Mouse (Mus musculus) limb, embryonic 10.5 days (tissue): ENCODE data around the gene Timd4. TPM values are rescaled to one million over a fixed set of nuclear protein-coding genes. Genes with fewer than 3 reads are reported as not detected.
A peak's percentile ranks its signal among the peaks of the same experiment; 100 is the strongest.

Experiments
- DNase-seq: peaks from one replicate; pipeline ENCODE4 v3.0.0-alpha.2; 2017; ENCODE audit warnings: low spot score
- H3K27ac ChIP-seq: fragments of 300-500 bp; sonication (generic); 2 replicates; pipeline ENCODE4 v1.5.1; 2016; ENCODE audit warnings: mild to moderate bottlenecking
- H3K27me3 ChIP-seq: fragments of 300-500 bp; sonication (generic); 2 replicates; pipeline ENCODE4 v1.6.1; 2016; ENCODE audit warnings: low read depth, mild to moderate bottlenecking; ENCODE audit not compliant: poor library complexity, severe bottlenecking
- H3K36me3 ChIP-seq: fragments of 300-500 bp; sonication (generic); 2 replicates; pipeline ENCODE4 v1.6.1; 2016; ENCODE audit warnings: mild to moderate bottlenecking, moderate library complexity
- H3K4me1 ChIP-seq: fragments of 300-500 bp; sonication (generic); 2 replicates; pipeline ENCODE4 v1.6.1; 2016
- H3K4me3 ChIP-seq: fragments of 300-500 bp; sonication (generic); 2 replicates; pipeline ENCODE4 v1.5.1; 2016; ENCODE audit warnings: mild to moderate bottlenecking, moderate library complexity
- H3K9me3 ChIP-seq: fragments of 300-500 bp; sonication (generic); replicated peaks from 2 replicates; pipeline ENCODE4 v1.6.1; 2016; ENCODE audit warnings: mild to moderate bottlenecking
- WGBS: fragments of 180-500 bp; shearing (Covaris S2); methylation state at CpG from one replicate; pipeline ENCODE4 v1.1.7; 2016; 5-methylcytosine and 5-hydroxymethylcytosine counted together
- polyA plus RNA-seq: library from polyadenylated mRNA; unstranded; fragments of >200 nt; fragmentation: Nextera tagmentation; extraction: Ambion mirVana; gene quantifications from 2 replicates; pipeline ENCODE4 v1.2.1, GENCODE M21; 2016

Timd4 gene
- polyA plus RNA-seq: 0.09 and 0.10 TPM in 2 replicates

GRCm38 (mm10) chr11:46810511-46810910 lies at the start of gene Timd4:
Gene Timd4, plus strand, starts transcription at chr11:46810800.
- no peak within 1 kb of the TSS for H3K27ac ChIP-seq
- no peaks in the 10 kb centered on the region for H3K9me3 ChIP-seq
- no peaks in the 10 kb centered on the region for H3K27me3 ChIP-seq
- no peaks in the 10 kb centered on the region for H3K36me3 ChIP-seq
- no peaks in the 10 kb centered on the region for H3K4me1 ChIP-seq
- no peak for DNase-seq
- WGBS: 88% methylated on average over 5 of the region's 5 CpGs
- H3K4me3 ChIP-seq: no peak within 1 kb of the TSS

DNA sequence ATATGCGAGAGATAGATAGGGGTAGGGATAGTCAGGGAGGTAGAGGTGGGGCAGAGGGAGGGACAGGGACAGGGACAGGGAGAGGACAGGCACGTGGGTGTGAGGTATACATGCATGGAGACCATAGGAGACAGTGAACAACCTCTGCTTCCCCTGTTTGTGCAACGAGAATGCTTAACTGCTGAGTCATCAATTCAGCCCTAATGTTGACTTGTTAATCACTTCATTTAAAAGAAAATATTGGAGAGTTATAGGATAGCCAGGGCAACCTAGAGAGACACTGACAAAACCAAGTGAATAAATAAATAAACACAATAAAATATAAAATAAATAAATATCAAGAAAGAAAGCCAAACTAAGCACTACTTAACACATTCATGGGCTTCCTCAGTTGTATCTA lies 33.7 kb upstream of the Timd4 start:
- 76% methylated on average over 3 of the region's 3 CpGs for WGBS
- H3K27ac ChIP-seq: no peak overlapping the region
- no peaks in the 10 kb centered on the region for H3K36me3 ChIP-seq
- no peak overlapping the region for H3K4me3 ChIP-seq
- no peaks in the 10 kb centered on the region for H3K9me3 ChIP-seq
- H3K27me3 ChIP-seq: no peaks in the 10 kb centered on the region
- H3K4me1 ChIP-seq: no peaks in the 10 kb centered on the region
- DNase-seq: no peak

- no peak overlapping the region for H3K4me3 ChIP-seq
- no peaks in the 10 kb centered on the region for H3K9me3 ChIP-seq
- H3K36me3 ChIP-seq: no peaks in the 10 kb centered on the region
- no peak for DNase-seq
- H3K4me1 ChIP-seq: no peaks in the 10 kb centered on the region
- no peaks in the 10 kb centered on the region for H3K27me3 ChIP-seq
- no peak overlapping the region for H3K27ac ChIP-seq
- WGBS: 85% methylated on average over 2 of the region's 2 CpGs
Measured at GRCm38 (mm10) chr11:46779811-46780210, 30.8 kb upstream of the Timd4 start.

DNA sequence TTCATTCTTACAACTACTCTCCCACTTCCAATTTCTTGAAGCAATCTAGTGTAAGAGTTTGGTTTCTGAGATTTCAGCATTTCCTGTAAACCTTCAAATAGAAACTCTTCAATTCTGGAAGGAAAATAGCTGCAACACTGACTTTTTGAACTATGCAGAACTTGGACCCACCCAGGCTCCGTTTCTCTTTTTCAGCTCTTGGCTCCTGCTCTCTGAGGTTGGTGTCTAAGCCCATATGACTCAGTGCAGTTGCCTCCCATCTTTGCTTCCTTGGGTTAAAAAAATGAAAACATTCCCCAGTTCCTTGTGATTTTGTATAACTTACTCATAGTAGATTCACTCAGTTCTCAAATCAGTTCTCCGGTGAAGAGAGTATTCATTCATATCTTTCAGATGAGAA lies 6.2 kb upstream of the Timd4 start:
- Histone ChIP-seq H3K4me1 (no peaks in the 10 kb centered on the region), H3K9me3 (no peaks in the 10 kb centered on the region), H3K36me3 (no peaks in the 10 kb centered on the region), H3K27ac (no peak overlapping the region), H3K27me3 (no peaks in the 10 kb centered on the region), H3K4me3 (no peak overlapping the region)
- DNase-seq: no peak
- 94% methylated on average over 2 of the region's 2 CpGs for WGBS

DNA sequence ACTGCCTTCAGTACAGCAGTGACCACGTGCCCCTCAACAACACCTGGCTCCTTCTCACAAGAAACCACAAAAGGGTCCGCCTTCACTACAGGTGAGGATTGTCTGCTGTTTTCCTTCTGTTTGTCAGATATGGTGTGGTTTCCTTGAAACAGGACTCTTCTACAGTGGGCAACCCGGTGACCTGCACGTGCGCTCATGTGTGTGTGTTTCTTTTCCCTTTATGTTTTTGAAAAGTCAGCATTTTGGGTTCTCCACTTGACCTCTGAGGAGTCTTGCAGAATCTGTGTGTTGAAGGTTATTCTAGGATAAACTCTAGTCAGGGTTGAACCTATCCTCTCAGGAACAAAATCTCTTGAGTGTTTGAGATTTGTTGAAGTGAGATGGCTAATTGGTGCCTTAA lies 7.1 kb downstream of the Timd4 start:
- H3K27ac ChIP-seq: no peak overlapping the region
- DNase-seq: no peak
- H3K27me3 ChIP-seq: no peaks in the 10 kb centered on the region
- WGBS: 94% methylated on average over 5 of the region's 5 CpGs
- no peak overlapping the region for H3K4me3 ChIP-seq
- H3K4me1 ChIP-seq: no peaks in the 10 kb centered on the region
- H3K36me3 ChIP-seq: no peaks in the 10 kb centered on the region
- no peaks in the 10 kb centered on the region for H3K9me3 ChIP-seq

GRCm38 (mm10) chr11:46819930-46820329 lies 9.3 kb downstream of the Timd4 start:
- Histone ChIP-seq H3K36me3 (no peaks in the 10 kb centered on the region), H3K9me3 (no peaks in the 10 kb centered on the region), H3K4me1 (no peaks in the 10 kb centered on the region), H3K27ac (no peak overlapping the region), H3K27me3 (no peaks in the 10 kb centered on the region), H3K4me3 (no peak overlapping the region)
- no peak for DNase-seq
- 61% methylated on average over 4 of the region's 4 CpGs for WGBS

GRCm38 (mm10) chr11:46830348-46830747 lies 19.7 kb downstream of the Timd4 start:
- Histone ChIP-seq H3K27ac (no peak overlapping the region), H3K4me1 (peaks cover 4% of the 10 kb centered on the region; the same call in 1 of the 2 replicates), H3K9me3 (no peaks in the 10 kb centered on the region), H3K36me3 (no peaks in the 10 kb centered on the region), H3K27me3 (no peaks in the 10 kb centered on the region), H3K4me3 (no peak overlapping the region)
- WGBS: 86% methylated on average over 2 of the region's 2 CpGs
- no peak for DNase-seq

GRCm38 (mm10) chr11:46835080-46835479 lies 24.5 kb downstream of the Timd4 start:
- Histone ChIP-seq H3K4me3 (no peak overlapping the region), H3K36me3 (no peaks in the 10 kb centered on the region), H3K27ac (no peak overlapping the region), H3K27me3 (no peaks in the 10 kb centered on the region), H3K9me3 (no peaks in the 10 kb centered on the region), H3K4me1 (peaks cover 6% of the 10 kb centered on the region)
- WGBS: 44% methylated on average over 1 of the region's 1 CpGs
- no peak for DNase-seq

- Histone ChIP-seq H3K27me3 (no peaks in the 10 kb centered on the region), H3K4me1 (peaks cover 19% of the 10 kb centered on the region), H3K9me3 (no peaks in the 10 kb centered on the region), H3K4me3 (no peak overlapping the region), H3K36me3 (no peaks in the 10 kb centered on the region), H3K27ac (no peak overlapping the region)
- no peak for DNase-seq
- 79% methylated on average over 2 of the region's 2 CpGs for WGBS
Measured at GRCm38 (mm10) chr11:46842015-46842726, 31.6 kb downstream of the Timd4 start.

DNA sequence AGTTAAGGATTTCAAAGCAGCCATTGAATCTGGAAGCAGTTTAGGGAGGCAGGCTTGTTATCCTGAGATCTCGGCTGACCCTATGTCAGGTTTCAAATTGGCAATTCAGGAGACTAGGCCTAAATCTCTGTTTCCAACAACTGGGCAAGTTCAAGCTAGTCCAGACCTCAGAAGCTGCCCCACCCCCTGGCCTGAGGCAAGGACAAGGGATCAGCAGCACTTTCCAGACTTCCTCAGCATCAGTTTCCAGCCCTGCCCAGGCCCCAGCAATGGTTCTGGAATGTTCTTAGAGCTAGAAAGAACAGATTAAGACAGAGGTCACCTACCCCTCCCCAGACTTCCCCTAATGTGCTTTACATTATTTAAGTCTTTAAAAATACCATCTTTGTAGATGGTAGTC lies 36.1 kb downstream of the Timd4 start:
- peaks cover 46% of the 10 kb centered on the region for H3K4me1 ChIP-seq
- no peaks in the 10 kb centered on the region for H3K9me3 ChIP-seq
- 19% methylated on average over 1 of the region's 1 CpGs for WGBS
- H3K27ac ChIP-seq: peak overlapping the region; percentile 76
- H3K27me3 ChIP-seq: no peaks in the 10 kb centered on the region
- no peaks in the 10 kb centered on the region for H3K36me3 ChIP-seq
- no peak overlapping the region for H3K4me3 ChIP-seq
- DNase-seq: peak; percentile 64

DNA sequence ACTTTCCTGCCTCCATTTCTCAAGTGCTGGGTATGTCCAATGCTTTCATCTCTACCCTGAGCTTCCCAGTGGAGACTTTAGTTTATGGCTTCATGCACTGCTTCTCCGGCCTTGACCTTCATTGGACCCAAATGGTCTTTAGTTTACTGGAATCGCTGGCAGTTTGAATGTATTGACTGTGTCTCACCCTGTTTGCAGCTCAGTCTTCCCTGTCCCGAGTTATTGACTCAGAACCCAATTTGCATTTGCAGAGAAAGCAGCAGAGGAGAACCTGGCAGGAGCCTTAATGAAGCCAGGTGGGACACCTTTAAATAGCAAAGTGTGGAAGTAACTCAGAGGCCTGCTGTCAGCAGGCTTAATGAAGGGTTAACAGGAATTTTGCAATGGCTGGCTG lies 37.2 kb downstream of the Timd4 start:
- peak; percentile 47 for DNase-seq
- peaks cover 47% of the 10 kb centered on the region for H3K4me1 ChIP-seq
- H3K4me3 ChIP-seq: no peak overlapping the region
- no peaks in the 10 kb centered on the region for H3K36me3 ChIP-seq
- H3K27ac ChIP-seq: peak overlapping the region; percentile 76
- no peaks in the 10 kb centered on the region for H3K27me3 ChIP-seq
- no peaks in the 10 kb centered on the region for H3K9me3 ChIP-seq
- 53% methylated on average over 3 of the region's 3 CpGs for WGBS

DNA sequence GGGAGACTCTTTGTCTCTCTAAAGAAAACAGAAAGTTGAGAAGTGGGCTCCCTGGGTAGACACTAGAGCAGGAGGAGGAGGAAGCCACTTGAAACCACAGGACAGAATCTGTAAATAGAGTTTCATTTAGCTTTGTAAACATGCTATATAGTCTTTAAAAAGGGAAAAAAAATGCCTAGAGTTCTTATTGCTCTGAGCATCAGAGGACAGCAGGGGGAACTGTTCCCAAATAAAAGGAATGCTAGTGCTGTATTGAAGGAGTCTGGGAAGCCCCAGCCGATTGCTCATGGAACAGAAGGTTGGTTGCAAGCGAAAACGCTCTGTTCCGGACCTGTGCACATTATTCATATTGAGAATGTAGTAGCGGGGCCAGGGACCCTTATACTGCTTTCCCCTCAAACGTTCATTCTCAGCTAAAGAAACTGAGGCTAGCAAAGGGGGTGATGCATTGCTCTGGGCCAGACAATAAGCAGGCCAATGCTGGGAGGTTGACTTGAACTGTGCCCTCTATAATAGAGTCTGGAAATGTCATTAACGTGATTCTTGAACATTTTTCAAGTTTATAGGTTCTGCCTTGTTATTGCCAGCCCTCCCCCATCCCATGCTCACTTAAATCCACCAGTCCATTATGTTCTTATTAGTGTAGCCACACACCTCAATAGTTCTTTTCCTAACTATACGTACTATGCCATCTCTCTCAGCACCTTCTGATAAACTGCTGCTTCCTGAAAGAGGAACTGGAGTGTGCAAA lies 37.8 kb downstream of the Timd4 start:
- DNase-seq: peak; percentile 41
- H3K27ac ChIP-seq: peak overlapping the region; percentile 76

GRCm38 (mm10) chr11:46864809-46865208 lies 54.2 kb downstream of the Timd4 start:
- DNase-seq: peak; percentile 37
- Histone ChIP-seq H3K27ac (no peak overlapping the region), H3K4me3 (no peak overlapping the region), H3K36me3 (no peaks in the 10 kb centered on the region), H3K27me3 (no peaks in the 10 kb centered on the region), H3K4me1 (no peaks in the 10 kb centered on the region), H3K9me3 (no peaks in the 10 kb centered on the region)
- 81% methylated on average over 1 of the region's 1 CpGs for WGBS

More for the DNA sequence above, 37.8 kb downstream of the Timd4 start:
- Histone ChIP-seq H3K27me3 (no peaks in the 10 kb centered on the region), H3K9me3 (no peaks in the 10 kb centered on the region), H3K36me3 (no peaks in the 10 kb centered on the region), H3K4me3 (no peak overlapping the region), H3K4me1 (peaks cover 47% of the 10 kb centered on the region)
- 33% methylated on average over 8 of the region's 8 CpGs for WGBS
